Mouse (Mus musculus): ENCODE results near the gene Slc6a13.

Slc6a13 gene

GRCm38 (mm10) chr6:121299954-121300353, at the start of gene Slc6a13:
Slc6a13 (plus strand) TSS chr6:121300227.
- DNase-seq = no peak

- DNase-seq = no peak
Observed at GRCm38 (mm10) chr6:121250406-121250805, 49.6 kb upstream of the Slc6a13 start.

- DNase-seq = no peak
Observed at GRCm38 (mm10) chr6:121251256-121251655, 48.8 kb upstream of the Slc6a13 start.

GRCm38 (mm10) chr6:121260548-121260947, 39.5 kb upstream of the Slc6a13 start:
- peak; percentile 49 for DNase-seq

- no peak for DNase-seq
Observed at GRCm38 (mm10) chr6:121261233-121261632, 38.8 kb upstream of the Slc6a13 start.

GRCm38 (mm10) chr6:121262004-121262403, 38.0 kb upstream of the Slc6a13 start:
- no peak for DNase-seq

GRCm38 (mm10) chr6:121262496-121262895, 37.5 kb upstream of the Slc6a13 start:
- no peak for DNase-seq

GRCm38 (mm10) chr6:121270156-121270555, 29.9 kb upstream of the Slc6a13 start:
- no peak for DNase-seq

- DNase-seq = no peak
Observed at GRCm38 (mm10) chr6:121271707-121272074, 28.3 kb upstream of the Slc6a13 start.

GRCm38 (mm10) chr6:121272075-121272800, 27.8 kb upstream of the Slc6a13 start:
- peak; percentile 71 for DNase-seq

GRCm38 (mm10) chr6:121274356-121274755, 25.7 kb upstream of the Slc6a13 start:
- no peak for DNase-seq

- DNase-seq = no peak
Observed at GRCm38 (mm10) chr6:121284132-121284531, 15.9 kb upstream of the Slc6a13 start.

GRCm38 (mm10) chr6:121299317-121299716, 710 bp upstream of the Slc6a13 start:
- DNase-seq = no peak

GRCm38 (mm10) chr6:121300504-121300903, 477 bp downstream of the Slc6a13 start:
- no peak for DNase-seq

GRCm38 (mm10) chr6:121303466-121304220, 3.6 kb downstream of the Slc6a13 start:
- DNase-seq = no peak

GRCm38 (mm10) chr6:121304630-121305029, 4.6 kb downstream of the Slc6a13 start:
- no peak for DNase-seq

GRCm38 (mm10) chr6:121305571-121305970, 5.5 kb downstream of the Slc6a13 start:
- no peak for DNase-seq

GRCm38 (mm10) chr6:121310984-121311383, 11.0 kb downstream of the Slc6a13 start:
- no peak for DNase-seq

- DNase-seq = no peak
Observed at GRCm38 (mm10) chr6:121319099-121319498, 19.1 kb downstream of the Slc6a13 start.

GRCm38 (mm10) chr6:121322381-121323110, 22.5 kb downstream of the Slc6a13 start:
- no peak for DNase-seq

GRCm38 (mm10) chr6:121325298-121325697, 25.3 kb downstream of the Slc6a13 start:
- DNase-seq = no peak

- DNase-seq = no peak
Observed at GRCm38 (mm10) chr6:121325740-121326139, 25.7 kb downstream of the Slc6a13 start.

- no peak for DNase-seq
Observed at GRCm38 (mm10) chr6:121326486-121327069, 26.6 kb downstream of the Slc6a13 start.

Measured in layer of hippocampus, adult 9-11 months (tissue).